9 mouse cellular contexts compared by ENCODE assay signal in genomic region chr4:63010226-63010625, GRCm38 (mm10). TPM values are rescaled to one million over a fixed set of nuclear protein-coding genes. Genes with fewer than 3 reads are reported as not detected.
DNase-seq lines count a peak whose midpoint lies in the region; ATAC-seq lines count a peak whose summit lies in the region.
"Had no signal": no experiment of that assay in that cellular context is flagged by ENCODE, and none has a peak within 500 bp of the region (broad histone marks: within the 10 kb centered on the region; RNA-seq: fewer than 3 reads in every experiment).

No protein-coding gene starts in this region.

- no peak overlapping the region for H3K4me3 ChIP-seq in forebrain, embryonic 13.5 days
- H3K4me3 ChIP-seq in forebrain, embryonic 10.5 days: no peak overlapping the region
- H3K4me3 ChIP-seq in hindbrain, embryonic 10.5 days: no peak overlapping the region
- H3K4me3 ChIP-seq: megakaryocyte, embryonic 14.5 days had no signal

- no peak overlapping the region for H3K9ac ChIP-seq in forebrain, embryonic 13.5 days

- peaks cover 7% of the 10 kb centered on the region; the same call in 1 of the 2 replicates for H3K9me3 ChIP-seq in forebrain, embryonic 13.5 days (replicated peaks)
- H3K9me3 ChIP-seq in forebrain, embryonic 10.5 days: no peaks in the 10 kb centered on the region; the same call in 1 of the 2 replicates
- no peaks in the 10 kb centered on the region for H3K9me3 ChIP-seq in hindbrain, embryonic 10.5 days

- no peak for DNase-seq in forebrain, embryonic 10.5 days (ENCODE audit: extremely low spot score, low spot score)
- DNase-seq in Muller cell, postnatal 12 days (ENCODE audit: inconsistent ontology term): peak; percentile 29
- DNase-seq in cerebellum, postnatal 36 days: peak; percentile 37 to 41
- DNase-seq in heart, postnatal 4 days: peak; percentile 46
- DNase-seq in urinary bladder, postnatal 10 days (ENCODE audit: low spot score): no peak
- DNase-seq in hindbrain, embryonic 10.5 days (ENCODE audit: low spot score): no peak

- no peaks in the 10 kb centered on the region for H3K27me3 ChIP-seq in forebrain, embryonic 13.5 days
- H3K27me3 ChIP-seq in forebrain, embryonic 10.5 days (ENCODE audit: poor library complexity, severe bottlenecking): no peaks in the 10 kb centered on the region
- no peaks in the 10 kb centered on the region for H3K27me3 ChIP-seq in hindbrain, embryonic 10.5 days (ENCODE audit: insufficient read depth, poor library complexity, severe bottlenecking)

- ATAC-seq in forebrain, embryonic 13.5 days: peak; percentile 62; the same call in 1 of the 2 replicates
- ATAC-seq in granulocyte monocyte progenitor cell, adult 5-6 weeks (replicated peaks; ENCODE audit: poor library complexity, severe bottlenecking): no peak

- WGBS in forebrain, embryonic 13.5 days: 92% methylated on average over 4 of the region's 4 CpGs
- 94% methylated on average over 4 of the region's 4 CpGs for WGBS in forebrain, embryonic 10.5 days
- WGBS in hindbrain, embryonic 10.5 days: 88% methylated on average over 4 of the region's 4 CpGs

- H3K27ac ChIP-seq in forebrain, embryonic 13.5 days: no peak overlapping the region
- no peak overlapping the region for H3K27ac ChIP-seq in forebrain, embryonic 10.5 days
- H3K27ac ChIP-seq in hindbrain, embryonic 10.5 days: no peak overlapping the region

- H3K36me3 ChIP-seq in forebrain, embryonic 13.5 days (ENCODE audit: poor library complexity, severe bottlenecking): no peaks in the 10 kb centered on the region
- 0 out of 2 replicates have a peak, but pooled peaks cover 2% of the 10 kb centered on the region for H3K36me3 ChIP-seq in forebrain, embryonic 10.5 days (replicated peaks)
- H3K36me3 ChIP-seq in hindbrain, embryonic 10.5 days: no peaks in the 10 kb centered on the region

- H3K4me2 ChIP-seq in forebrain, embryonic 13.5 days: no peak overlapping the region

- H3K4me1 ChIP-seq in forebrain, embryonic 13.5 days: peaks cover 6% of the 10 kb centered on the region
- 0 out of 2 replicates have a peak, but pooled peaks cover 4% of the 10 kb centered on the region for H3K4me1 ChIP-seq in forebrain, embryonic 10.5 days
- no peaks in the 10 kb centered on the region for H3K4me1 ChIP-seq in hindbrain, embryonic 10.5 days (replicated peaks)
- H3K4me1 ChIP-seq: megakaryocyte, embryonic 14.5 days had no signal

RNA-seq across cellular contexts. Expression of gene Zfp618, which starts 44.9 kb away (rescaled TPM):
- polyA plus RNA-seq in forebrain, embryonic 13.5 days (2015; fragmentation: Nextera tagmentation; extraction: Ambion mirVana): 21.7 and 25.2 TPM in 2 replicates
- 21.4 and 23.3 TPM in 2 replicates for polyA plus RNA-seq in forebrain, embryonic 10.5 days (2016; fragmentation: Nextera tagmentation; extraction: Ambion mirVana)
- 1 to 10 TPM; 8.0 to 9.3 TPM for total RNA-seq in heart, postnatal 4 days (2021)
- 26.5 and 32.7 TPM in 2 replicates for polyA plus RNA-seq in hindbrain, embryonic 10.5 days (2016; fragmentation: Nextera tagmentation; extraction: Ambion mirVana)
- 0.34 and 0.38 TPM in 2 replicates for total RNA-seq in granulocyte monocyte progenitor cell, adult 5-6 weeks (2014; fragmentation: Nextera tagmentation)
- 0.26 TPM in 1 of 2 replicates, not detected in the other for total RNA-seq in granulocyte monocyte progenitor cell, adult 5-6 weeks (2017)

Comparison
In these comparisons a context has a peak if more than half of its experiments do, and no peak if none do; other contexts are left out.
1. DNase-seq: peak in Muller cell, postnatal 12 days (single experiment), cerebellum, postnatal 36 days (2 of 2) and heart, postnatal 4 days (single experiment); none in forebrain, embryonic 10.5 days (single experiment), urinary bladder, postnatal 10 days (single experiment) and hindbrain, embryonic 10.5 days (single experiment).